Mouse (Mus musculus) monocyte, adult 59 days (primary cell): ENCODE data around the gene Narf. TPM values are rescaled to one million over a fixed set of nuclear protein-coding genes. Genes with fewer than 3 reads are reported as not detected.

Source experiments
- total RNA-seq, 2 experiments: library from RNA; stranded (reverse); gene quantifications; one replicate each; pipeline ENCODE4 v1.2.4; 2023

Narf gene
- total RNA-seq = 10 to 100 TPM; 26.4 to 33.7 TPM

GRCm38 (mm10) chr11:121236564-121237344, at the start of gene Narf:
Narf (plus strand) TSS chr11:121237253.

GRCm38 (mm10) chr11:121204161-121205006, 32.7 kb upstream of the Narf start, which contains the start of the genes Hexdc and Ogfod3:
Hexdc (plus strand) TSS chr11:121204433.
Ogfod3 (minus strand) TSS chr11:121204711.

GRCm38 (mm10) chr11:121229018-121229439, 8.0 kb upstream of the Narf start, which contains the start of gene Cybc1:
Cybc1 (minus strand) TSS chr11:121229322.

GRCm38 (mm10) chr11:121259160-121260100, 22.4 kb downstream of the Narf start, which contains the start of gene Foxk2:
Foxk2 (plus strand) TSS chr11:121259990.

Other genes starting within 250 kb of the Narf start
- 100 to 1,000 TPM; 146 to 149 TPM for gene Csnk1d, start 245.9 kb upstream of the Narf start, total RNA-seq
- 10 to 100 TPM; 22.4 to 35.1 TPM for gene Cd7, start 197.8 kb upstream of the Narf start, total RNA-seq
- gene Sectm1b, start 173.7 kb upstream of the Narf start, total RNA-seq = not detected
- gene Sectm1a, start 156.0 kb upstream of the Narf start, total RNA-seq = under 1 TPM; 0.52 to 0.97 TPM
- gene Tex19.2, start 118.6 kb upstream of the Narf start, total RNA-seq = not detected
- gene Tex19.1, start 91.1 kb upstream of the Narf start, total RNA-seq = not detected
- not detected for gene Uts2r, start 77.0 kb upstream of the Narf start, total RNA-seq
- 1 to 10 TPM; 5.2 to 5.6 TPM for gene Hexdc, start 32.8 kb upstream of the Narf start, total RNA-seq
- 1 to 10 TPM; 5.0 to 7.0 TPM for gene Ogfod3, start 32.5 kb upstream of the Narf start, total RNA-seq
- 10 to 100 TPM; 78.0 to 81.9 TPM for gene Cybc1, start 7.9 kb upstream of the Narf start, total RNA-seq
- 10 to 100 TPM; 29.2 to 33.9 TPM for gene Foxk2, start 22.7 kb downstream of the Narf start, total RNA-seq
- 10 to 100 TPM; 64.2 to 71.9 TPM for gene Wdr45b, start 117.2 kb downstream of the Narf start, total RNA-seq
- not detected for gene Rab40b, start 151.0 kb downstream of the Narf start, total RNA-seq
- gene Fn3krp, start 184.1 kb downstream of the Narf start, total RNA-seq = 1 to 10 TPM; 4.5 to 6.2 TPM
- under 1 TPM in 1 of 2 experiments, not detected in 1; 0.52 TPM for gene Fn3k, start 197.7 kb downstream of the Narf start, total RNA-seq
- 10 to 100 TPM; 26.7 to 27.5 TPM for gene Tbcd, start 214.7 kb downstream of the Narf start, total RNA-seq